13 mouse cellular contexts compared by ENCODE assay signal in the genomic region with DNA sequence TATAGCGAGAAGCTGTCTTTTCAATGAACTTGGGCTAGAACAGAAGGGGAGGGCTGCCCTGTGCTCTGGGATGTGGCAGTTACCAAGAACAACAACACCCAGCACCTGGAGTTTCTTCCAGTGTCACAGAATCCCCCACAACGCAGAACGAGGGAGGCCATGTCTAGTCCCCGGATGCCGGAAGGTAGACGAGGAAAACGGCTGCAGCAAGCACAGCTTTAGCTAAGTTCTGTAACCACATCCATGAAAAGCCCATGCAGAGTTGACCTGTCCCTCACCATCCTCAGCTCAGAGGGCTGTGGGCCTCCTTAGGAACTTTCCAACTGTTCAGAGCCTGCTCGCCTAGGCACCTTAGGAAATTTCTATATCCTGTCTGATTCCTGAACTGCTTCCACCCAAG.
DNase-seq lines count a peak whose midpoint lies in the region; ATAC-seq and TF ChIP-seq lines count a peak whose summit lies in the region.
"Had no signal": no experiment of that assay in that cellular context is flagged by ENCODE, and none has a peak within 500 bp of the region (broad histone marks: within the 10 kb centered on the region; RNA-seq: fewer than 3 reads in every experiment).

No protein-coding gene starts in this region.

- H3K4me1 ChIP-seq in heart, embryonic 14.5 days (ENCODE audit: control insufficient read depth in 2 of 2, insufficient read depth in 2 of 2, low read length in 2 of 2), result no peaks in the 10 kb centered on the region
- no peaks in the 10 kb centered on the region for H3K4me1 ChIP-seq in lung, postnatal 0 days (ENCODE audit: insufficient read depth, low read depth, low read length)
- H3K4me1 ChIP-seq in cortical plate, adult 2 months (ENCODE audit: control insufficient read depth, insufficient read depth, low read length), result no peaks in the 10 kb centered on the region
- peaks cover 0 to 2% of the 10 kb centered on the region in 2 experiments; a peak in 2 of 4 replicates for H3K4me1 ChIP-seq in liver, embryonic 14.5 days (replicated peaks; ENCODE audit: control insufficient read depth in 2 of 2, insufficient read depth in 2 of 2, low read length in 1 of 2)
- H3K4me1 ChIP-seq: hindbrain, embryonic 13.5 days; neural tube, embryonic 12.5 days had no signal

- no peaks in the 10 kb centered on the region for H3K9me3 ChIP-seq in heart, embryonic 14.5 days (ENCODE audit: control insufficient read depth, low read length)
- no peaks in the 10 kb centered on the region for H3K9me3 ChIP-seq in lung, postnatal 0 days (ENCODE audit: low read length)
- no peaks in the 10 kb centered on the region for H3K9me3 ChIP-seq in liver, embryonic 14.5 days (ENCODE audit: control insufficient read depth, low read length)
- H3K9me3 ChIP-seq: hindbrain, embryonic 13.5 days; neural tube, embryonic 12.5 days had no signal

- H3K27me3 ChIP-seq in heart, embryonic 14.5 days (ENCODE audit: control insufficient read depth, insufficient read depth, low read length), result no peaks in the 10 kb centered on the region
- H3K27me3 ChIP-seq in lung, postnatal 0 days (replicated peaks; ENCODE audit: insufficient read depth, low read length), result no peaks in the 10 kb centered on the region
- H3K27me3 ChIP-seq in liver, embryonic 14.5 days (ENCODE audit: control insufficient read depth, insufficient read depth, low read length), result peaks cover 6% of the 10 kb centered on the region
- H3K27me3 ChIP-seq: hindbrain, embryonic 13.5 days; neural tube, embryonic 12.5 days had no signal

- no peak for TF ChIP-seq EP300 in lung, postnatal 0 days (IDR thresholded peaks at IDR 0.05)
- TF ChIP-seq EP300 in liver, embryonic 14.5 days (IDR thresholded peaks at IDR 0.05; ENCODE audit: low read depth), result no peak

- DNase-seq in heart, adult 8-10 months (ENCODE audit: low spot score), result no peak
- no peak for DNase-seq in lung, postnatal 0 days (ENCODE audit: low spot score)
- DNase-seq in lung, postnatal 4 days, result no peak
- DNase-seq in liver, embryonic 14.5 days (ENCODE audit: low read depth in 3 of 3, low spot score in 3 of 3), result no peak
- DNase-seq in adrenal gland, postnatal 4 days (ENCODE audit: low spot score in 2 of 2), result no peak
- no peak for DNase-seq in cerebellum, adult 11-12 months
- DNase-seq: layer of hippocampus, adult 9-11 months; right cerebral cortex, postnatal 14 days had no signal

- TF ChIP-seq POLR2A in cortical plate, adult 2 months (IDR thresholded peaks at IDR 0.05; ENCODE audit: extremely low read depth, insufficient read depth, low read length), result no peak

- H3K4me2 ChIP-seq in heart, embryonic 14.5 days (ENCODE audit: low read length), result peak overlapping the region; percentile 46
- peak overlapping the region; percentile 48 for H3K4me2 ChIP-seq in lung, postnatal 0 days (replicated peaks; ENCODE audit: low read depth, low read length)
- peak overlapping the region; percentile 20; the same call in 1 of the 2 replicates for H3K4me2 ChIP-seq in liver, embryonic 14.5 days (ENCODE audit: low read depth)
- H3K4me2 ChIP-seq: neural tube, embryonic 12.5 days had no signal

- H3K27ac ChIP-seq in heart, embryonic 14.5 days (replicated peaks in 1 of 2; ENCODE audit: control insufficient read depth in 1 of 2, insufficient read depth in 1 of 2, low read depth in 2 of 2, low read length in 2 of 2), result no peak overlapping the region
- peak overlapping the region; percentile 29; the same call in 1 of the 2 replicates for H3K27ac ChIP-seq in lung, postnatal 0 days (ENCODE audit: low read length)
- peak overlapping the region; percentile 28; the same call in 1 of the 2 replicates for H3K27ac ChIP-seq in cortical plate, adult 2 months (ENCODE audit: insufficient read depth, low read length)
- no peak overlapping the region for H3K27ac ChIP-seq in liver, embryonic 14.5 days
- H3K27ac ChIP-seq: hindbrain, embryonic 13.5 days; macrophage; neural tube, embryonic 12.5 days had no signal

- 75% methylated on average over 8 of the region's 8 CpGs for WGBS in heart, embryonic 14.5 days
- 52% methylated on average over 8 of the region's 8 CpGs for WGBS in lung, postnatal 0 days
- WGBS in liver, embryonic 14.5 days (ENCODE audit: insufficient replicate concordance), result 30% methylated on average over 8 of the region's 8 CpGs

- H3K4me3 ChIP-seq in heart, embryonic 14.5 days (ENCODE audit: control insufficient read depth in 1 of 2, insufficient read depth in 1 of 2, low read depth in 1 of 2, low read length in 2 of 2), result peak overlapping the region; percentile 11 to 43
- H3K4me3 ChIP-seq in lung, postnatal 0 days (ENCODE audit: low read depth, low read length), result peak overlapping the region; percentile 44
- H3K4me3 ChIP-seq in cortical plate, adult 2 months (ENCODE audit: insufficient read depth, low read length), result peak overlapping the region; percentile 10
- peak overlapping the region; percentile 12 to 40; a peak in 3 of 4 replicates for H3K4me3 ChIP-seq in liver, embryonic 14.5 days (ENCODE audit: insufficient read depth in 1 of 2, low read depth in 2 of 2, low read length in 2 of 2)
- H3K4me3 ChIP-seq: hindbrain, embryonic 13.5 days; neural tube, embryonic 12.5 days had no signal

- no peak for TF ChIP-seq CTCF in lung, postnatal 0 days (IDR thresholded peaks at IDR 0.05)
- TF ChIP-seq CTCF in cortical plate, adult 2 months (IDR thresholded peaks at IDR 0.05; ENCODE audit: extremely low read depth, insufficient read depth, low read length), result no peak
- no peak for TF ChIP-seq CTCF in liver, embryonic 14.5 days (IDR thresholded peaks at IDR 0.05; ENCODE audit: low read depth)

- peak overlapping the region; percentile 75 for H3K9ac ChIP-seq in heart, embryonic 14.5 days (ENCODE audit: low read length)
- peak overlapping the region; percentile 71; the same call in 1 of the 2 replicates for H3K9ac ChIP-seq in lung, postnatal 0 days (replicated peaks; ENCODE audit: low read depth)
- 0 out of 2 replicates have a peak overlapping the region, but pooled peaks have one; percentile 9 for H3K9ac ChIP-seq in liver, embryonic 14.5 days (replicated peaks)
- H3K9ac ChIP-seq: hindbrain, embryonic 13.5 days; neural tube, embryonic 12.5 days had no signal

- no peak for ATAC-seq in heart, embryonic 14.5 days (ENCODE audit: insufficient number of reproducible peaks, insufficient read depth, low FRiP score, low read depth)
- no peak for ATAC-seq in lung, postnatal 0 days
- ATAC-seq in liver, embryonic 14.5 days (ENCODE audit: insufficient read depth), result no peak

- no peaks in the 10 kb centered on the region for H3K36me3 ChIP-seq in heart, embryonic 14.5 days (ENCODE audit: control insufficient read depth, insufficient read depth, low read length)
- H3K36me3 ChIP-seq in lung, postnatal 0 days (ENCODE audit: insufficient read depth, low read length), result no peaks in the 10 kb centered on the region
- no peaks in the 10 kb centered on the region for H3K36me3 ChIP-seq in liver, embryonic 14.5 days (replicated peaks; ENCODE audit: control insufficient read depth, insufficient read depth, low read depth)
- H3K36me3 ChIP-seq: hindbrain, embryonic 13.5 days; neural tube, embryonic 12.5 days had no signal

Comparison
In these comparisons a context has a peak if more than half of its experiments do, and no peak if none do; other contexts are left out.
1. H3K27ac ChIP-seq: peak in lung, postnatal 0 days (single experiment) and cortical plate, adult 2 months (single experiment); none in heart, embryonic 14.5 days (0 of 2) and liver, embryonic 14.5 days (single experiment).
2. H3K9ac ChIP-seq: peak in every context shown above with its lines; median percentile 75 in heart, embryonic 14.5 days; 71 in lung, postnatal 0 days; 9 in liver, embryonic 14.5 days.
3. Peak in every context shown above with its lines, with median percentiles within 50 percentile points of each other: H3K4me2 ChIP-seq and H3K4me3 ChIP-seq.